Mouse (Mus musculus) heart, adult 2 months (tissue): Measurements from ENCODE around the gene Stkld1. TPM values are rescaled to one million over a fixed set of nuclear protein-coding genes. Genes with fewer than 3 reads are reported as not detected.
A peak's percentile ranks its signal among the peaks of the same experiment; 100 is the strongest.

Experiments used
- DNase-seq, 2 experiments: peaks; one replicate each; pipeline ENCODE4 v3.0.0; 2021
- H3K27ac ChIP-seq: fragments of 200-600 bp; 2 replicates; pipeline ENCODE4 v1.8.1; 2022
- H3K27me3 ChIP-seq: fragments of 200-500 bp; 2 replicates; pipeline ENCODE4 v1.6.1; 2012; ENCODE audit warnings: mild to moderate bottlenecking, low read length, inconsistent platforms, mixed read lengths; ENCODE audit not compliant: control insufficient read depth, insufficient read depth
- H3K36me3 ChIP-seq: fragments of 200-500 bp; 2 replicates; pipeline ENCODE4 v1.6.1; 2012; ENCODE audit warnings: low read length, inconsistent platforms; ENCODE audit not compliant: control insufficient read depth, insufficient read depth
- H3K4me1 ChIP-seq: fragments of 200-500 bp; 2 replicates; pipeline ENCODE4 v1.6.1; 2011; ENCODE audit warnings: low read length; ENCODE audit not compliant: control insufficient read depth, insufficient read depth
- H3K4me3 ChIP-seq: fragments of 200-600 bp; 2 replicates; pipeline ENCODE4 v1.8.1; 2022
- H3K79me2 ChIP-seq: fragments of 200-500 bp; replicated peaks from 2 replicates; pipeline ENCODE4 v1.6.1; 2012; ENCODE audit warnings: mild to moderate bottlenecking, inconsistent platforms, low read length, moderate library complexity, mixed read lengths; ENCODE audit not compliant: control insufficient read depth, insufficient read depth
- H3K9ac ChIP-seq: fragments of 200-500 bp; 2 replicates; pipeline ENCODE4 v1.6.1; 2012; ENCODE audit warnings: low read depth, mild to moderate bottlenecking, control low read depth, inconsistent platforms, low read length, mixed read lengths
- CTCF ChIP-seq: fragments of 200-600 bp; IDR thresholded peaks from 2 replicates; pipeline ENCODE4 v1.8.1; 2022; ENCODE audit warnings: antibody characterized with exemption, mild to moderate bottlenecking, moderate library complexity
- EP300 ChIP-seq: fragments of 200-500 bp; IDR thresholded peaks from 2 replicates; pipeline ENCODE4 v1.6.1; 2011; ENCODE audit warnings: low read depth, low read length, control low read depth; ENCODE audit not compliant: insufficient read depth
- POLR2A ChIP-seq: fragments of 200-500 bp; IDR thresholded peaks from 2 replicates; pipeline ENCODE4 v1.6.1; 2011; ENCODE audit warnings: mild to moderate bottlenecking, low read depth, low read length, control low read depth; ENCODE audit not compliant: insufficient read depth
- WGBS: fragments of 180-500 bp; shearing (Covaris S2); methylation state at CpG from one replicate; pipeline ENCODE4 v1.1.7; 2018; 5-methylcytosine and 5-hydroxymethylcytosine counted together
- intact Hi-C: fragments of 180-260 bp; cut with DNase I; formaldehyde crosslinking; loops from one replicate; pipeline ENCODE4 v1.15.1; 2025
- polyA plus RNA-seq: library from polyadenylated mRNA; depleted of rRNA; stranded (reverse); fragments of >200 nt; gene quantifications from 2 replicates; pipeline ENCODE4 v1.2.3, GENCODE M21; 2012; rRNA removed
- total RNA-seq, 2 experiments: library from RNA; stranded (reverse); gene quantifications; 2 replicates each; pipeline ENCODE4 v1.2.3; 2021

Stkld1 gene
- total and polyA plus RNA-seq, 3 experiments, result not detected

DNA sequence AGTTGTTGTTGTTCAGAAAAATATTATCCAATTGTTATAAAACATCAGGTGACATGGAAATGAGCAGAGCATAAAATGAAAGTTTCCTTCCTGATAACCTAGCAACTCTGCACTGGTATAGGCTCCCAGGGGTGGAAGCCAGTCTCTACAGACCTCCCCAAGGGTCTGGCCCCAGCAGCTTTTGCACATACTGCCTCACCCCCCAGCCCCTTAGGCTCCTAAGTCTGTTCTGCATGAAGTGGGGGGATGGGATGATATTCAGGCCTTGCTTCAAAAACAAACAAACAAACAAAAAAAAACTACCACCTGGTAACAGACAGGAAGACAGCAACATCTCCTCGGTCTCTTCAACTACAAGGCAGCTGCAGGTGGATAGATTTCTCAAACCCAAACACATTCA, 46.5 kb downstream of the Stkld1 start:
- intact Hi-C loops, result no loop called here
- Histone ChIP-seq H3K9ac (no peak overlapping the region), H3K4me3 (no peak overlapping the region), H3K27me3 (no peaks in the 10 kb centered on the region), H3K36me3 (no peaks in the 10 kb centered on the region), H3K27ac (no peak overlapping the region), H3K4me1 (no peaks in the 10 kb centered on the region), H3K79me2 (no peaks in the 10 kb centered on the region)
- WGBS, result 58% methylated on average over 1 of the region's 1 CpGs
- no peak for TF ChIP-seq EP300
- TF ChIP-seq POLR2A, result no peak
- no peak for TF ChIP-seq CTCF
- DNase-seq, result no peak

- no peaks in the 10 kb centered on the region for H3K4me1 ChIP-seq
- H3K27ac ChIP-seq, result no peak overlapping the region
- no peaks in the 10 kb centered on the region for H3K27me3 ChIP-seq
- DNase-seq, result no peak
- H3K36me3 ChIP-seq, result no peaks in the 10 kb centered on the region
- WGBS, result 65% methylated on average over 2 of the region's 2 CpGs
- H3K4me3 ChIP-seq, result no peak overlapping the region
- H3K9ac ChIP-seq, result no peak overlapping the region
- H3K79me2 ChIP-seq, result no peaks in the 10 kb centered on the region
- intact Hi-C loops, result no loop called here
- TF ChIP-seq CTCF (no peak), POLR2A (no peak), EP300 (no peak)
These were observed 50.3 kb downstream of the Stkld1 start for GRCm38 (mm10) chr2:26984179-26984578.

- no peaks in the 10 kb centered on the region for H3K79me2 ChIP-seq
- 70% methylated on average over 5 of the region's 5 CpGs for WGBS
- intact Hi-C loops, result no loop called here
These were observed 50.8 kb downstream of the Stkld1 start for GRCm38 (mm10) chr2:26984640-26985039.

GRCm38 (mm10) chr2:26993936-26994335, 60.1 kb downstream of the Stkld1 start:
- Histone ChIP-seq H3K27me3 (no peaks in the 10 kb centered on the region), H3K9ac (no peak overlapping the region), H3K4me3 (no peak overlapping the region), H3K36me3 (no peaks in the 10 kb centered on the region), H3K4me1 (no peaks in the 10 kb centered on the region), H3K27ac (no peak overlapping the region), H3K79me2 (no peaks in the 10 kb centered on the region)
- intact Hi-C loops, result no loop called here
- DNase-seq, result no peak
- TF ChIP-seq EP300, result no peak
- TF ChIP-seq POLR2A, result no peak
- TF ChIP-seq CTCF, result no peak
- WGBS, result 71% methylated on average over 3 of the region's 3 CpGs

More at GRCm38 (mm10) chr2:26984640-26985039, 50.8 kb downstream of the Stkld1 start:
- TF ChIP-seq EP300 (no peak), CTCF (no peak), POLR2A (no peak)
- Histone ChIP-seq H3K9ac (no peak overlapping the region), H3K36me3 (no peaks in the 10 kb centered on the region), H3K4me3 (no peak overlapping the region), H3K27ac (no peak overlapping the region), H3K27me3 (no peaks in the 10 kb centered on the region), H3K4me1 (no peaks in the 10 kb centered on the region)
- DNase-seq, result no peak

DNA sequence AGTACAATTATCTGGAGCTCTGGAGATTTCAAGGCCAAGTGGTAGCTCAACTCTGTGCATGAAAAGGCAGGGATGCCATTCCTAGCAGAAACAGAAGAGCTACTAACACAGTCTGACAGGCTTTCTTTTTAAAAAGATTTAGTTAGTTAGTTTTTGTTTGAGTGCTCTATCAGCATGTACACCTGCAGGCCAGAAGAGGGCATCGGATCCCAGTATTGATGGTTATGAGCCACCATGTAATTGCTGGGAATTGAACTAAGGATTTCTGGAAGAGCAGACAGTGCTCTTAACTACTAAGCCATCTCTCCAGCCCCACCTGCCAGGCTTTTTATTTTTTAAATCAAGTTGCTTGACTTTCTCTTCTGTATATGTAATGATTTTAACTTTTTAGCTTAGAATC, 63.7 kb downstream of the Stkld1 start:
- Histone ChIP-seq H3K4me3 (no peak overlapping the region), H3K79me2 (no peaks in the 10 kb centered on the region), H3K36me3 (no peaks in the 10 kb centered on the region), H3K27me3 (no peaks in the 10 kb centered on the region), H3K27ac (no peak overlapping the region), H3K4me1 (no peaks in the 10 kb centered on the region), H3K9ac (no peak overlapping the region)
- 83% methylated on average over 1 of the region's 1 CpGs for WGBS
- intact Hi-C loops, result no loop called here
- TF ChIP-seq CTCF, result peak; percentile 29
- TF ChIP-seq EP300, result no peak
- no peak for DNase-seq

- no peaks in the 10 kb centered on the region for H3K27me3 ChIP-seq
- TF ChIP-seq CTCF (no peak), POLR2A (no peak), EP300 (no peak)
- H3K27ac ChIP-seq, result no peak overlapping the region
- no peaks in the 10 kb centered on the region for H3K79me2 ChIP-seq
- H3K4me3 ChIP-seq, result no peak overlapping the region
- 90% methylated on average over 7 of the region's 7 CpGs for WGBS
- no peaks in the 10 kb centered on the region for H3K36me3 ChIP-seq
- H3K9ac ChIP-seq, result no peak overlapping the region
- no peak for DNase-seq
- H3K4me1 ChIP-seq, result no peaks in the 10 kb centered on the region
- intact Hi-C loops, result no loop called here
These were observed 64.1 kb downstream of the Stkld1 start for GRCm38 (mm10) chr2:26997993-26998392.

Other genes starting within 250 kb of the Stkld1 start
- gene Abo, start 69.1 kb upstream of the Stkld1 start, total RNA-seq, result not detected
- not detected in 2 replicates for gene Abo, start 69.1 kb upstream of the Stkld1 start, polyA plus RNA-seq
- 10 to 100 TPM; 12.7 to 13.2 TPM for gene Surf6, start 31.2 kb upstream of the Stkld1 start, total RNA-seq
- gene Surf6, start 31.2 kb upstream of the Stkld1 start, polyA plus RNA-seq, result 4.4 and 8.7 TPM in 2 replicates
- gene Med22, start 23.4 kb upstream of the Stkld1 start, total RNA-seq, result 10 to 100 TPM; 20.7 to 26.0 TPM
- gene Med22, start 23.4 kb upstream of the Stkld1 start, polyA plus RNA-seq, result 26.0 and 37.9 TPM in 2 replicates
- gene Rpl7a, start 23.3 kb upstream of the Stkld1 start, total RNA-seq, result 100 to 1,000 TPM; 266 to 312 TPM
- 431 and 478 TPM in 2 replicates for gene Rpl7a, start 23.3 kb upstream of the Stkld1 start, polyA plus RNA-seq
- 10 to 100 TPM; 15.2 to 16.8 TPM for gene Surf2, start 17.7 kb upstream of the Stkld1 start, total RNA-seq
- 21.6 and 22.7 TPM in 2 replicates for gene Surf2, start 17.7 kb upstream of the Stkld1 start, polyA plus RNA-seq
- gene Surf1, start 17.5 kb upstream of the Stkld1 start, total RNA-seq, result 10 to 100 TPM; 49.7 to 68.0 TPM
- 49.9 and 51.7 TPM in 2 replicates for gene Surf1, start 17.5 kb upstream of the Stkld1 start, polyA plus RNA-seq
- 10 to 100 TPM; 80.9 to 87.1 TPM for gene Surf4, start 119 bp upstream of the Stkld1 start, total RNA-seq
- 124 and 155 TPM in 2 replicates for gene Surf4, start 119 bp upstream of the Stkld1 start, polyA plus RNA-seq
- gene Rexo4, start 30.3 kb downstream of the Stkld1 start, total RNA-seq, result 10 to 100 TPM; 11.2 to 13.1 TPM
- 8.4 and 15.3 TPM in 2 replicates for gene Rexo4, start 30.3 kb downstream of the Stkld1 start, polyA plus RNA-seq
- gene Adamts13, start 39.4 kb downstream of the Stkld1 start, total RNA-seq, result not detected
- gene Adamts13, start 39.4 kb downstream of the Stkld1 start, polyA plus RNA-seq, result not detected in 2 replicates
- 10 to 100 TPM; 44.5 to 44.7 TPM for gene Cacfd1, start 75.9 kb downstream of the Stkld1 start, total RNA-seq
- 57.7 and 82.3 TPM in 2 replicates for gene Cacfd1, start 75.9 kb downstream of the Stkld1 start, polyA plus RNA-seq
- under 1 TPM; 0.21 to 0.41 TPM for gene Slc2a6, start 94.0 kb downstream of the Stkld1 start, total RNA-seq
- gene Slc2a6, start 94.0 kb downstream of the Stkld1 start, polyA plus RNA-seq, result 0.97 and 1.1 TPM in 2 replicates
- gene Mymk, start 138.1 kb downstream of the Stkld1 start, total RNA-seq, result not detected
- 0.10 TPM in 1 of 2 replicates, not detected in the other for gene Mymk, start 138.1 kb downstream of the Stkld1 start, polyA plus RNA-seq
- 10 to 100 TPM in 1 of 2 experiments, 1 to 10 TPM in 1; 9.2 to 18.9 TPM for gene Adamtsl2, start 145.3 kb downstream of the Stkld1 start, total RNA-seq
- gene Adamtsl2, start 145.3 kb downstream of the Stkld1 start, polyA plus RNA-seq, result 27.0 and 38.7 TPM in 2 replicates
- under 1 TPM; 0.44 to 0.77 TPM for gene Fam163b, start 208.4 kb downstream of the Stkld1 start, total RNA-seq
- gene Fam163b, start 208.4 kb downstream of the Stkld1 start, polyA plus RNA-seq, result 1.1 and 1.4 TPM in 2 replicates
- gene Dbh, start 231.2 kb downstream of the Stkld1 start, total RNA-seq, result 1 to 10 TPM; 1.1 to 2.1 TPM
- gene Dbh, start 231.2 kb downstream of the Stkld1 start, polyA plus RNA-seq, result 7.7 and 9.4 TPM in 2 replicates